Mouse (Mus musculus) thymus, postnatal 0 days (tissue): ENCODE data around the gene Kcnj9. TPM values are rescaled to one million over a fixed set of nuclear protein-coding genes. Genes with fewer than 3 reads are reported as not detected.

ENCODE experiments used
- DNase-seq: peaks from one replicate; pipeline ENCODE4 v3.0.0-alpha.2; 2015; ENCODE audit warnings: low spot score
- polyA plus RNA-seq: library from polyadenylated mRNA; unstranded; fragments of >200 nt; fragmentation: Nextera tagmentation; extraction: Ambion mirVana; gene quantifications from 2 replicates; pipeline ENCODE4 v1.2.1, GENCODE M21; 2015

Kcnj9 gene
- polyA plus RNA-seq, 1 experiment from 2014 or later: 0.09 TPM

DNA sequence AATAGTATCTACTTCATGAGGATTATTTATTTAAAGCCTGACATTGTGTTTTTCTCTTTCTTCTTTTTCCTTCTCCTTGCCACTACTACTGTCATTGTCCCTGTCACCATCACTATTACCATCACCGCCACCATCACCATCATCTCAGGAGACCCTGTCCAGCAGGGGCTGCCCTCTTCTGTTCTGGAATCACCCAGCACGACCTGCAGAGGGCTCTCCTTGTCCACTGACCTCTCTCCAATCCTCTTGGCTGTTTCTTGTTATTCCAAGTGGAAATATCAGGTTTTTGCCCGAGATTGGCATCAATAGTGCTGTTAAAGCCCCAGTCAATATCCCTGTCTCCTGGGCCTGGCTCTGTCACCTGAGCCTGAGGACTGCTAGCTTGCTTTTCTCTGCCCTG lies 4.4 kb upstream of the Kcnj9 start:
- DNase-seq: no peak

GRCm38 (mm10) chr1:172332925-172333324 lies 3.8 kb upstream of the Kcnj9 start:
- DNase-seq: no peak

- DNase-seq: no peak
Measured at GRCm38 (mm10) chr1:172331422-172331947, 2.4 kb upstream of the Kcnj9 start.

GRCm38 (mm10) chr1:172329616-172330015 lies 498 bp upstream of the Kcnj9 start:
- no peak for DNase-seq

- DNase-seq: no peak
Measured at GRCm38 (mm10) chr1:172328461-172328860, 657 bp downstream of the Kcnj9 start.

DNA sequence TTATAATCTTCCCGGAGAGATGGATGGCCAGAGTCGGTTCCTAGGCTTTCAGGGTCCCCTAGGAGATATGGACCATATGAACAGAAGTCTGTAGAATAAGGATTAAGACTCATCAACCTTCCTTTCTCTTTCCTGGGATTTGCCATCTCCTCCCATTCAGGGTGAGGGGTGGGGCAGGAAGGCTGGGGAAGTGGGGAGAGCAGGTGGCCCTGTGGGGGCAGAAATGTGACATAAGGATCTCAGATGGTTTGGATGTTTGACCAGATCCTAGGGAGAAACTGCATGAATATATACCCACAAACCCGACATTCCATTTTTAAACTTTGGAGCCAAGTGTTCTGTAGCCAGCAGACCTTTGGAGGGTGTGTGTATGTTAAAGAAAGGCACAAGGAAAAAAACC lies 1.1 kb downstream of the Kcnj9 start:
- DNase-seq: no peak

GRCm38 (mm10) chr1:172327206-172328001 lies 1.7 kb downstream of the Kcnj9 start:
- DNase-seq: no peak

GRCm38 (mm10) chr1:172326684-172327083 lies 2.4 kb downstream of the Kcnj9 start:
- no peak for DNase-seq

- peak; percentile 72 for DNase-seq
Measured at GRCm38 (mm10) chr1:172325680-172326535, 3.2 kb downstream of the Kcnj9 start.

DNA sequence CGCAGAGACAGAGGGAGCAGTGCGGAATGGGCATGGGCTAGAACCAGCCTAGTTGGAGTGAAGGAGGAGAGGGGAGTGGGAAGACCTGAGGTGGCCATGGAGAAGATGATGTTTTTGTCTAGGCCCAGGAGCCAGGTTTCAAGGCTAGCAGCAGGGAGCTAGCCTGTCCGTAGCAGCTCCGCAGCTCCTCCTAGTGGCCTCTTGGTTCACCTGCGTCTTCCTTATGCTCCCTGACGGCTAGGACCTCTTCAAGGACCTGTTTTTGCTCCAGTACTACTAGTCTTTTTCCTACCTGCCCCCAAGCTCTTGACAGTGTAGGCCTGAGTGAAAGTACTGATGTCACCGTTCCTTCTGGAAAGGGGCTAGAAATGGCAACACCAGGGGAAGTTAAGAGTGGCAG lies 4.4 kb downstream of the Kcnj9 start:
- DNase-seq: peak; percentile 69

GRCm38 (mm10) chr1:172323801-172324359 lies 5.2 kb downstream of the Kcnj9 start:
- DNase-seq: no peak

DNA sequence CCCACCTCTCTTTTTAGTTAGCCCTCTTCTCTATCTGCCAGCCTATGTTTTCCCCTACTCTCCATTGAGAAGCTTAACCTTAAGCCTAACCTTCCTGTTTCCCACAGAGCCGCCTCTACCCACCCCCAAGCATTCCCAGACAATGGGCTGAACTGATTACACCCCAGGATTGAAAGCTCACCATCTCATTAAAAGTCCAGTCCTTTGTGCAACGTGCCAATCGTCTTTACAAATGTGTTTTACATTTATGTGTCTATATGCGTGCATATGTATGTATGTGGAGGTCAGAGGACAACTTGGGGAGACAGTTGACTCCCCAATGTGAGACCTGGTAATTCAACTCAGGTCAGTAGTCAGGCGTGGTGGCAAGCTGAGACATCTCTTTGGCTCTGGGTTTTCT lies 5.8 kb downstream of the Kcnj9 start:
- no peak for DNase-seq

DNA sequence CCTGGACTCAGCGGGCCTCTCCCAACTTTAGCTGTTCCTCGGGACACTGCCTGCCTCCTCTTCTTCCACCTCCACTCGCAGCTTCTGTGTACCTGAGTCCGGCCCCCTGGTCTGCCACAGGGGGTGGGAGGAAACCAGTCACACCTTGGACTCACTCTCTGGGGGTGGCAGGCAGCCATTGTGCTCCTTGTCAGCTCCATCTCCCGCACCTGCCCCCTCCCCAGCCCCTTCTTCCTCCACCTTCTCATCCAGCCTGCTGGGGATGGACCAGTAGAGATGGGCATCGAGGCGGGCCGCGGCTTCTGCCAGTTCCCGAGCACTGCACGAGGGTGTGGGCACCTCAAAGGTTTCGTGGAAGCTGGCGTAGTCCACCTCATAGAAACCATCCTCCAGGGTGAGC lies 6.4 kb downstream of the Kcnj9 start:
- no peak for DNase-seq

GRCm38 (mm10) chr1:172319921-172320411 lies 9.2 kb downstream of the Kcnj9 start:
- no peak for DNase-seq

- no peak for DNase-seq
Measured at GRCm38 (mm10) chr1:172319346-172319745, 9.8 kb downstream of the Kcnj9 start.

- no peak for DNase-seq
Measured at GRCm38 (mm10) chr1:172318424-172319035, 10.6 kb downstream of the Kcnj9 start.

GRCm38 (mm10) chr1:172317946-172318345 lies 11.2 kb downstream of the Kcnj9 start:
- no peak for DNase-seq

DNA sequence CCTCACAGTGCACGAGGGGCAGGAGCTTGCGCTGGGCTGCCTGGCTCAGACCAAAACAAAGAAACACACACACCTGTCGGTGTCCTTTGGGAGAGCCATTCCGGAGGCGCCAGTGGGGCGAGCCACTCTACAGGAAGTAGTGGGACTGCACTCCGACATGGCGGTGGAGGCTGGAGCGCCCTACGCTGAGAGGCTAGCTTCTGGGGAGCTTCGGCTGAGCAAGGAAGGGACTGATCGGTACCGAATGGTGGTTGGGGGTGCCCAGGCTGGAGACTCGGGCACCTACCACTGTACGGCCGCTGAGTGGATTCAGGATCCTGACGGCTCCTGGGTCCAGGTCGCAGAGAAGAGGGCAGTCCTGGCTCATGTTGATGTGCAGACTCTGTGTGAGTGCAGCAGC lies 11.7 kb downstream of the Kcnj9 start:
- no peak for DNase-seq

GRCm38 (mm10) chr1:172314911-172315310 lies 14.2 kb downstream of the Kcnj9 start:
- DNase-seq: no peak

DNA sequence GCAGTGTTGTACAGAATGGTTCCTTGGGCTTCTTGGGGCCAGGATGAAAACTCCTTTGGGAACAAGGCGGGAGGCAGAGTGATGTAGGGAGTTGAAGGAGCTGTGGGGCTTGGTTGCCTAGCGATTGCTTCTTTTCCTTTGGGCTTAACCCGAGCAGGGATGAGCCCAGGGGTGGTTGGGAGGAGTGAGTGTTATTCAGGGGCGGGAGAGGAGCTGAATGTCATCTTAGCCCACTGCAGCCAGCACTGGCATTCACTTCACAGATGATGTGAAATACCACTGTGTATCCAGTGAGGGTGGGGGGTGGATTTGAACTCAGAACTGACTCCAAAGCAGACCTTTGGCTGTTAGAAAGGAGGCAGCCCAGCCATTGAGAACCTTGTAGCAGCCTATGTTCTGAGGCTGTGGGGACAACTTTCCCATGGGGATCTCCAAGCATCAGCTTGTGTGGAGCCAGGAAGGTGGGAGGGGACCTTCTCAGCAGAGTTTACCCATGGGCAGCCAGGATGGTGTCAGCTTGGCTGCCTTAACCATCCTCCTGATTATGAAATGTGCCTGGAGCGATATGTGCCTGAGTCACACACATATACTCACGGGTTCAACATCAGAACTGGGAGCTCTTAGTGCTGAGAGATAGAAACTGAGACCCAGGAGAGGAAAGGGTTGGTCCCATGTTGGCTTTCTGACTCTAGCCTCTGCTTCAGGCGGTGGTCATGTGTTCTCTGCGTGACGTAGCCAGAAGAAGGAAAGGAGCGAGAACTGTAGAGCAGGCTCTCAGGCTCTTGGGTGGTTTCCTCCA lies 15.3 kb downstream of the Kcnj9 start:
- no peak for DNase-seq
